Mouse (Mus musculus) kidney, embryonic 14.5 days (tissue): ENCODE data around the gene Leprot. TPM values are rescaled to one million over a fixed set of nuclear protein-coding genes. Genes with fewer than 3 reads are reported as not detected.

Experiments used
- ATAC-seq: fragments of 200-750 bp; cut with Nextera tagmentation; 2 replicates; pipeline ENCODE4 v1.8.0; 2017; ENCODE audit warnings: moderate number of reproducible peaks, mild to moderate bottlenecking, moderate TSS enrichment, moderate library complexity; ENCODE audit not compliant: low FRiP score, low TSS enrichment
- H3K27ac ChIP-seq: fragments of 300-500 bp; sonication (generic); 2 replicates; pipeline ENCODE4 v1.5.1; 2014; ENCODE audit warnings: low read depth, mild to moderate bottlenecking, low read length, moderate library complexity, mixed read lengths
- H3K27me3 ChIP-seq: fragments of 300-500 bp; sonication (generic); 2 replicates; pipeline ENCODE4 v1.6.1; 2014; ENCODE audit warnings: mild to moderate bottlenecking, low read length; ENCODE audit not compliant: control insufficient read depth, insufficient read depth
- H3K36me3 ChIP-seq: fragments of 300-500 bp; sonication (generic); 2 replicates; pipeline ENCODE4 v1.6.1; 2014; ENCODE audit warnings: low read length, mixed read lengths; ENCODE audit not compliant: control insufficient read depth, insufficient read depth
- H3K4me1 ChIP-seq: fragments of 300-500 bp; sonication (generic); 2 replicates; pipeline ENCODE4 v1.6.1; 2014; ENCODE audit warnings: low read length, mixed read lengths; ENCODE audit not compliant: control insufficient read depth, insufficient read depth
- H3K4me2 ChIP-seq: fragments of 300-500 bp; sonication (generic); replicated peaks from 2 replicates; pipeline ENCODE4 v1.6.1; 2014; ENCODE audit warnings: low read depth, mild to moderate bottlenecking, low read length
- H3K4me3 ChIP-seq: fragments of 300-500 bp; sonication (generic); 2 replicates; pipeline ENCODE4 v1.5.1; 2014; ENCODE audit warnings: mild to moderate bottlenecking, low read length
- H3K9ac ChIP-seq: fragments of 300-500 bp; sonication (generic); 2 replicates; pipeline ENCODE4 v1.6.1; 2014; ENCODE audit warnings: low read depth, mild to moderate bottlenecking, low read length, moderate library complexity
- H3K9me3 ChIP-seq: fragments of 300-500 bp; sonication (generic); 2 replicates; pipeline ENCODE4 v1.6.1; 2016; ENCODE audit warnings: low read length; ENCODE audit not compliant: control insufficient read depth
- WGBS: fragments of 180-500 bp; shearing (Covaris S2); extraction: QIAGEN DNeasy Blood & Tissue Kit; methylation state at CpG from one replicate; pipeline ENCODE4 v1.1.7; 2014; 5-methylcytosine and 5-hydroxymethylcytosine counted together
- polyA plus RNA-seq: library from polyadenylated mRNA; unstranded; fragments of >200 nt; fragmentation: Nextera tagmentation; extraction: Ambion mirVana; gene quantifications from 2 replicates; pipeline ENCODE4 v1.2.1, GENCODE M21; 2014

Leprot gene
- polyA plus RNA-seq, 1 experiment from 2014 or later: 84.2 TPM

DNA sequence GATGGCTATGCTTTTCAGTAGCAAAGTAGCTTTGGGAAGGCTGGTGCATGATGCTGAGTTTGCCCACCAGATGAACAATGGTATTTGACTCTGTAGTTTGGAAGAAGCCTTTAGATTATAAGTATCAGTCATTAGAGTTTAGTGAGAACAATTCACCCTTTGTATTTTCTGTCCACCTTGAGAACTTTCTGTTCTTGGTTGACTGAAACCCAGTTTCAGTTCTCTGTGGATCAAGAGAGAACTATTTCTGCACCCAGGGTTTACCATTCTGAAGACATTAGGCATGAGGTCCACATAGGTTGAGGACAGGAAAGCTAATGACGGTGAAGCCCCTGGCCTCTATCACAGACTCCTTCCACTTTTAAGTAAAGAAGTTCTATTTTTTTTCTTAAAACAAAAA is 10.0 kb upstream of the Leprot start:
- Histone ChIP-seq H3K4me2 (no peak overlapping the region), H3K36me3 (no peaks in the 10 kb centered on the region), H3K27me3 (no peaks in the 10 kb centered on the region), H3K9me3 (no peaks in the 10 kb centered on the region), H3K9ac (no peak overlapping the region), H3K4me3 (no peak overlapping the region), H3K4me1 (no peaks in the 10 kb centered on the region), H3K27ac (no peak overlapping the region)
- 93% methylated on average over 1 of the region's 1 CpGs for WGBS
- no peak for ATAC-seq

DNA sequence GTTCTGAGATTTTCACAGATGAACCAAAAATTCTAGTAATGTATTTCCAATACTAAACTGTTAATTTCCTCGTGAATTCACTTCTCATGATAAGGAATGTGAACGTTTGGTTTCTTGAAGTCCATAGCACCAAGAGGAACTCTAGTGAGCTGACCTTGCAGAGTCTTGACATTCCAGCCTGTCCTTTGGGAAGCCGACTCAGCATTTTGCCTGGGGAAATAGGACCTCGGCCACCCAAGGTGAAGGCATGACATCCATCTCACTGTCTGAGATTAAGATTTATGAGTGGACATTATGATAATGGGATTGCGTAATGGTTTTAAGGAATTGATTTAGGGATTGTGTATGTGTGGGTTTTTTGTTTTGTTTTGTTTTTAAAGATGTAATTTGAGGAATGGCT is 6.9 kb upstream of the Leprot start:
- H3K4me2 ChIP-seq: no peak overlapping the region
- no peak overlapping the region for H3K27ac ChIP-seq
- H3K27me3 ChIP-seq: no peaks in the 10 kb centered on the region
- H3K36me3 ChIP-seq: no peaks in the 10 kb centered on the region
- no peaks in the 10 kb centered on the region for H3K4me1 ChIP-seq
- H3K4me3 ChIP-seq: no peak overlapping the region
- H3K9me3 ChIP-seq: no peaks in the 10 kb centered on the region
- no peak overlapping the region for H3K9ac ChIP-seq
- ATAC-seq: no peak
- 57% methylated on average over 5 of the region's 5 CpGs for WGBS

DNA sequence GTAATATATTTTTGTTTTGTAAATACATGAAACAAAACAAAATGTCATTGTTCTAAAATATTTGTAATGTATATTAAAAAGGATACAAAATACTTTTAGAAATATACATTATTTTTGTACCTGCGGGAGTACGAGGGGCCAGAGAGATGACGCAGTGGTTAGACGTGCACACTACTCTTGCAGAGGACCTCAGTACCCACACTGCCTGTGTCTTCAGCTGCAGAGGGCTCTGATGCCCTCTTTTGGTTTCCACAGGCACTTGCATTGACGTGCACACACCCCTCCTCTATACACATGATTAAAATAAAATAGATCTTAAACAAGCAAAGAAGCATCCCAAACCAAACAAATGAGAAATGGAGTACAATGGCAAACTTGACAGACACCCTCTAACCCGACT is 4.8 kb upstream of the Leprot start:
- no peak overlapping the region for H3K27ac ChIP-seq
- WGBS: 82% methylated on average over 6 of the region's 6 CpGs
- no peaks in the 10 kb centered on the region for H3K4me1 ChIP-seq
- no peaks in the 10 kb centered on the region for H3K27me3 ChIP-seq
- H3K36me3 ChIP-seq: no peaks in the 10 kb centered on the region
- H3K9me3 ChIP-seq: no peaks in the 10 kb centered on the region
- no peak overlapping the region for H3K4me3 ChIP-seq
- ATAC-seq: no peak
- no peak overlapping the region for H3K4me2 ChIP-seq
- H3K9ac ChIP-seq: no peak overlapping the region

DNA sequence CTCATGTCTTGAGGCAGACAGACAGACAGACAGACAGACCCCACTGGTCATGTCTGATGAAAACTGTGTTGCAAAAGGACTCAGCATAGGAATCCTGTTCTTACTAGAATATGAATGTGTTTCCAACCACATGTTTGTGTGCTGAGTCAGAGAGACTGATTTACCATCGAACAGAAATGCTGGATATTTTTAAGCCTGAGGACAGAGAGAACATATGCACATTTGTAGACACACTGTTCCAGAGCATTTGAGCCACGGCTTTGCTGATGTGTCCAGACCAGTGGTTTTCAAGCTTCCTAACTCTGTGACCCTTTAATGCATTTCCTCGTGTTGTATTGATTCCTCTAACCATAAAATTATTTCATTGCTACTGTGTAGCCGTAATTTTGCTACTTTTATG is 4.3 kb upstream of the Leprot start:
- H3K27ac ChIP-seq: no peak overlapping the region
- H3K9me3 ChIP-seq: no peaks in the 10 kb centered on the region
- H3K4me2 ChIP-seq: no peak overlapping the region
- H3K9ac ChIP-seq: no peak overlapping the region
- no peaks in the 10 kb centered on the region for H3K4me1 ChIP-seq
- no peaks in the 10 kb centered on the region for H3K27me3 ChIP-seq
- H3K36me3 ChIP-seq: no peaks in the 10 kb centered on the region
- 72% methylated on average over 4 of the region's 4 CpGs for WGBS
- ATAC-seq: no peak
- H3K4me3 ChIP-seq: no peak overlapping the region

DNA sequence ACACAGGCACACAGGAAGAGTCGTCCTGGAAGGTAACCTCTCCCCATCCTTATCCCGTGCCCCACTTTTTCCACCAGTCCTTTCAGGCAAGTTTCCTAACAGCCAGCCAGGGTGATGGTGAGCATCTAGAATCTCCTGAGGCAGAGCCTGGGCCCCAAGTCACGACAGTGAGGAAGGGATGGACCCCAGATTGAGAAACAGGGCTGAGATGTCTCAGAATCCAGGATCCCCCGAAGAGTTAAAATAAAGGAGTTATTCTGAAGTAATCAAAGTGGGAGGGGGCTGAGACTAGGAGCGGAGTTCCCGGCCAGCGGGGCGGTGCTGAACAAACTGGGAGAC is 692 bp upstream of the Leprot start:
- Histone ChIP-seq H3K4me1 (peaks cover 5% of the 10 kb centered on the region; the same call in 1 of the 2 replicates), H3K27me3 (no peaks in the 10 kb centered on the region), H3K4me3 (peak overlapping the region; percentile 73), H3K9ac (peak overlapping the region; percentile 61), H3K9me3 (no peaks in the 10 kb centered on the region), H3K36me3 (no peaks in the 10 kb centered on the region), H3K4me2 (peak overlapping the region; percentile 52), H3K27ac (peak overlapping the region; percentile 49; the same call in 1 of the 2 replicates)
- WGBS: 0% methylated on average over 8 of the region's 8 CpGs
- ATAC-seq: peak; percentile 21

DNA sequence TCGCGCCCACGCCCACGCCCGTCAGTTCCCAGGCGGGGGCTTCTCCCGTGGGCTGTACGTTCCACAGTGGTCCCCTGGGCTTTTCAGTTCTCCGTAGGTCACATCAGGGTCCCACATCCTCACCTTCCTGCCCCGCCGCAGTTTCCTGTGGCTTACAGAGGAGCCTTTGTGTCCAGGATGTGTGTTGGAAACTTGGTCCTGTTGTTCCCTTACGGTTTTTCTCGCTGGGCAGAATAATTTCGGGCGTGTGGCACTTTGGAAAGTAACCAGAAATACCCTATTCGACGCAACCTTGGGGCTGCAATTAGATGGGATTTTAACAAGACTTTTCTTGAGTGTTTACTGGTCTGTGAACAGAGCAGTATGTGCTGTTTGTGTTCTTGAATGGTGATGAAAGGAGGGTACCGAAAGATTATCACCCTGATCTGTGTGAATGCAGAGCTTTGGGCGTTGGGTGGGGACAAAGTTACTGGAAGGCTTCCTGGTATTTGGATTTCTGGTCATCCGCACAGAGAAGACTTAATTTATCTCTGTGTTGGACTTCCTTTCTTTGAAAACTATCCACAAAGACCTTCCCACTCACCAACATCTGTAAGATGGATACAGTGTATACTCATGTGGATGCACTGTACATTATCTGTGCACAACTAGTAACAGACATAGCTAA is 591 bp downstream of the Leprot start:
- peak overlapping the region; percentile 56 for H3K4me2 ChIP-seq
- peak overlapping the region; percentile 88 for H3K9ac ChIP-seq
- no peaks in the 10 kb centered on the region for H3K9me3 ChIP-seq
- under 1% methylated on average over 20 of the region's 20 CpGs for WGBS
- H3K36me3 ChIP-seq: no peaks in the 10 kb centered on the region
- H3K27me3 ChIP-seq: no peaks in the 10 kb centered on the region
- H3K27ac ChIP-seq: peak overlapping the region; percentile 88
- ATAC-seq: no peak
- peak overlapping the region; percentile 73 for H3K4me3 ChIP-seq
- peaks cover 5% of the 10 kb centered on the region; the same call in 1 of the 2 replicates for H3K4me1 ChIP-seq

DNA sequence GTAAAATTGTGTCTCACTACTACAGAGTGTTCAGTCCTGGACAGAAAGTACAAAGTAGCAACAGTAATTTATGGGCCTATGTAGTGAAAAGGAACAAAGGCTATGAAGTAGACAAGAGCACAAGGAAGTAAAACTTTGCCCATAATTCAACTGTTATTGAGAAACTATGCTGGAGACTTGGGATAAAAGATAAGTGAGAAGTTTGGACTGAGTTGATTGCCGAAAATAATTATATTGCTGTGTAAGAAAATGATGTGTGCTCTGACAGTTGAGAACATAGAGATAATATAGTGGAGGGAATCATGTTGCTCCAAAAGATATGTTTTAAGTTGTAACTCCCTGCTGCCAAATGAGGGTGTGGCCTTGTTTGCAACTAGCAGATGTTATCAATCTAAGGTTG is 1.2 kb downstream of the Leprot start:
- Histone ChIP-seq H3K36me3 (no peaks in the 10 kb centered on the region), H3K9me3 (no peaks in the 10 kb centered on the region), H3K27me3 (no peaks in the 10 kb centered on the region), H3K4me1 (peaks cover 5% of the 10 kb centered on the region; the same call in 1 of the 2 replicates), H3K4me3 (peak overlapping the region; percentile 73), H3K9ac (peak overlapping the region; percentile 88; the same call in 1 of the 2 replicates), H3K4me2 (peak overlapping the region; percentile 56), H3K27ac (peak overlapping the region; percentile 88; the same call in 1 of the 2 replicates)
- no peak for ATAC-seq
- 56% methylated on average over 1 of the region's 1 CpGs for WGBS

DNA sequence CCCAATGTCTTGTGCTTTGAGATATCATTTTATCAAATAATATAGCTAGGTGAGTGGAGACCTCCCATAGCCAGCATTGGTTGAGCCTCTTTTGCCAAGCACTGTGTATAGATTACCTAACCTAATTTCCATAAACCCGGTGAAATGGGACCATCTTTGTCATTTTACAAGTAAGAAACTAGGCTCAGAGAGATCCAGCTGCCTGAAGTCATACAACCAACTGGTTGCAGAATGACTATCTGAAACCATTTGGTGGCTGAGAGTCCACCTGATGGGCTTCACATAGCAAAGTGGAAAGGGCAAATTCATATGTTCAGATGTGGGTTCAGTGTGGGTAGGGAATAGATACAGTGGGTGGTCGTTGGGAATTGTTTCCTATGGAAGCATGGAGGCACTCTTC is 3.4 kb downstream of the Leprot start:
- Histone ChIP-seq H3K4me3 (no peak overlapping the region), H3K27ac (no peak overlapping the region), H3K9me3 (no peaks in the 10 kb centered on the region), H3K27me3 (no peaks in the 10 kb centered on the region), H3K4me1 (peaks cover 5% of the 10 kb centered on the region; the same call in 1 of the 2 replicates), H3K36me3 (no peaks in the 10 kb centered on the region), H3K4me2 (no peak overlapping the region), H3K9ac (no peak overlapping the region)
- 86% methylated on average over 2 of the region's 2 CpGs for WGBS
- ATAC-seq: no peak

DNA sequence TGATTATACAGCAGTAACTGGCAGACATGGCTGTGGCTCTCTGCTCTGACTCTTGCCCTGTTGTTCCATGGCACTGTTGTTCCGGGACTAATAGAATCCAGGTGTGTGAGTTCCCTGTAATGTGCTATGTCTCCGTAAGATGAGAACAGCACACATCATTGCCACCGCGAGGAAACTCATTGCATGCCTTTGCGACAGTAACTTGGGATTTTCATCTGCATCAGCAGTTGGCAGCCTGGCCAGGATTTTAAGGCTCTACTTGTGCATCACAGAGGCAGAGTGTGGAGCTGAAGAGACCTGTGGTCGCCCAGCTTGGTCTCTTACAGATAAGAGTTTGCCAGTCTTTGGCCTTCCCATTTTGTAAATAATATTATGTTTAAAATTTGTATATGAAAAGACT is 6.7 kb downstream of the Leprot start:
- H3K9ac ChIP-seq: no peak overlapping the region
- H3K4me3 ChIP-seq: no peak overlapping the region
- no peaks in the 10 kb centered on the region for H3K27me3 ChIP-seq
- peaks cover 2% of the 10 kb centered on the region; the same call in 1 of the 2 replicates for H3K4me1 ChIP-seq
- no peak overlapping the region for H3K4me2 ChIP-seq
- no peak overlapping the region for H3K27ac ChIP-seq
- no peak for ATAC-seq
- H3K9me3 ChIP-seq: no peaks in the 10 kb centered on the region
- WGBS: 82% methylated on average over 6 of the region's 6 CpGs
- H3K36me3 ChIP-seq: peaks cover 7% of the 10 kb centered on the region; the same call in 1 of the 2 replicates
